Mouse (Mus musculus) stomach, postnatal 0 days (tissue): ENCODE measurements around the gene Grin2d. TPM values are rescaled to one million over a fixed set of nuclear protein-coding genes. Genes with fewer than 3 reads are reported as not detected.
A peak's percentile ranks its signal among the peaks of the same experiment; 100 is the strongest.
"Not testable (repeated sequence)": the region's sequence is repeated elsewhere in the genome, so short reads cannot be mapped to it uniquely, and the experiment has no call there.

Experiments used
- ATAC-seq: fragments of 200-750 bp; cut with Nextera tagmentation; 2 replicates; pipeline ENCODE4 v1.8.0; 2017; ENCODE audit not compliant: low FRiP score, low TSS enrichment
- DNase-seq: peaks from one replicate; pipeline ENCODE4 v3.0.0-alpha.2; 2016; ENCODE audit warnings: low spot score
- H3K27ac ChIP-seq: fragments of 300-500 bp; sonication (generic); replicated peaks from 2 replicates; pipeline ENCODE4 v1.5.1; 2014; ENCODE audit warnings: mild to moderate bottlenecking, control low read depth
- H3K27me3 ChIP-seq: fragments of 300-500 bp; sonication (generic); 2 replicates; pipeline ENCODE4 v1.6.1; 2014; ENCODE audit warnings: low read length; ENCODE audit not compliant: control insufficient read depth, insufficient read depth
- H3K36me3 ChIP-seq: fragments of 300-500 bp; sonication (generic); 2 replicates; pipeline ENCODE4 v1.6.1; 2014; ENCODE audit warnings: low read length, mixed read lengths; ENCODE audit not compliant: control insufficient read depth, insufficient read depth
- H3K4me1 ChIP-seq: fragments of 300-500 bp; sonication (generic); replicated peaks from 2 replicates; pipeline ENCODE4 v1.6.1; 2014; ENCODE audit warnings: antibody characterized with exemption; ENCODE audit not compliant: control insufficient read depth, insufficient read depth
- H3K4me2 ChIP-seq: fragments of 300-500 bp; sonication (generic); replicated peaks from 2 replicates; pipeline ENCODE4 v1.6.1; 2014; ENCODE audit warnings: low read depth, mild to moderate bottlenecking, control low read depth, moderate library complexity
- H3K4me3 ChIP-seq: fragments of 300-500 bp; sonication (generic); 2 replicates; pipeline ENCODE4 v1.5.1; 2014; ENCODE audit warnings: low read depth, low read length, control low read depth
- H3K9ac ChIP-seq: fragments of 300-500 bp; sonication (generic); 2 replicates; pipeline ENCODE4 v1.6.1; 2014; ENCODE audit warnings: mild to moderate bottlenecking, low read length, control low read depth, mixed read lengths
- H3K9me3 ChIP-seq: fragments of 300-500 bp; sonication (generic); 2 replicates; pipeline ENCODE4 v1.6.1; 2016; ENCODE audit warnings: low read length; ENCODE audit not compliant: control insufficient read depth
- CTCF ChIP-seq: IDR thresholded peaks from 2 replicates; pipeline ENCODE4 v1.5.1; 2016; ENCODE audit warnings: antibody characterized with exemption, low read depth, mild to moderate bottlenecking, moderate library complexity
- EP300 ChIP-seq: optimal IDR thresholded peaks from 2 replicates; pipeline ENCODE3; 2016; ENCODE audit warnings: antibody characterized with exemption
- WGBS: fragments of 180-500 bp; shearing (Covaris S2); extraction: QIAGEN DNeasy Blood & Tissue Kit; methylation state at CpG from one replicate; pipeline ENCODE4 v1.1.7; 2014; 5-methylcytosine and 5-hydroxymethylcytosine counted together
- polyA plus RNA-seq: library from polyadenylated mRNA; unstranded; fragments of >200 nt; fragmentation: Nextera tagmentation; extraction: Ambion mirVana; gene quantifications from 2 replicates; pipeline ENCODE4 v1.2.1, GENCODE M21; 2015

The Grin2d gene
- polyA plus RNA-seq, 1 experiment from 2014 or later, result 0.35 TPM

DNA sequence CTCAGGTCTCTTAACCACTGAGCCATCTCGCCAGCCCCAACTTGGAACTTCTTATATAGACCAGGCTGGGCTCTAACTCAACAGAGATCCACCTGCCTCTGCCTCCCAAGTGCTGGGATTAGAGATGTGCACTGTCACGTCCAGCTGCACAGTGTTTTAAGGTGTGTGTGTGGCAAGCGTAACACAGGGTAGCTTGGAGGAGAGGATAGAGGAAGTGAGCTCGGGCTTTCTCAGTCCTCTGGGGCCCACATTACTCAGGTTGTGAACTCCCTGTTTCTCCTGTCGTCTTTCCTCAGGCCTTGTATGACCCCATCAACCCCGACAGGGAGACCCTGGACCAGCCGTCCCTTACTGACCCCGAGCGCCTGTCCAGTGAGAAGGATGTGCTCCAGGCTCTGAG lies 28.4 kb upstream of the Grin2d start:
- H3K27me3 ChIP-seq, result no peaks in the 10 kb centered on the region
- H3K4me3 ChIP-seq, result no peak overlapping the region
- 89% methylated on average over 9 of the region's 9 CpGs for WGBS
- no peak for TF ChIP-seq EP300
- TF ChIP-seq CTCF, result no peak
- H3K36me3 ChIP-seq, result peaks cover 10% of the 10 kb centered on the region; the same call in 1 of the 2 replicates
- no peak overlapping the region for H3K4me2 ChIP-seq
- H3K9me3 ChIP-seq, result no peaks in the 10 kb centered on the region
- DNase-seq (no peak), ATAC-seq (no peak)
- no peak overlapping the region for H3K9ac ChIP-seq
- H3K27ac ChIP-seq, result no peak overlapping the region
- H3K4me1 ChIP-seq, result no peaks in the 10 kb centered on the region

DNA sequence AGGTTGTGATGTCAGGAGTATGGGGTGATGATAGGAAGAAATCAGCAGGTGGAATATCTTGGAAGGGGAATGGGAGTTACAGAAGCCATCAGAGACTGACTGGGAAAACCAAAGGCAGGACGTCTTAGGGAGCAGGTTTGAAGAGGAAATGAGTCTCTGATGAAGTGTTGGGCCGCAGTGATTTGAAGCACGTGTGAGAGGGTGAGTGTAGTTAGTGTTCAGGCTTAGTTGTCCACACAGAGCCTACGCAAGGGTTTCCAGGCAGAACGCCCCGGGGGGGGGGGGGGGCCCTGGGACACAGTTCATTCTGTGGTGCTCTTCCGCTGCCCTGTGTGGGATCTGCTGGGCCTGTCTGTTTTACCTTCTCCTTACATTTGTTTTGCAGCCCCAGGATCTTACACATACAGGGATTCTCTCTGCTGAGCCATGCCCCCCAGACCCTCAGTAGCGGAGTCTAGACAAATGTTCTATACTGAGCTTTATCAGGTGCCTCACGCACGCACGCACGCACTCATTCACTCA lies 24.4 kb upstream of the Grin2d start:
- TF ChIP-seq EP300 (no peak), CTCF (no peak)
- H3K27me3 ChIP-seq, result no peaks in the 10 kb centered on the region
- H3K4me2 ChIP-seq, result no peak overlapping the region
- no peak overlapping the region for H3K4me3 ChIP-seq
- H3K27ac ChIP-seq, result no peak overlapping the region
- no peaks in the 10 kb centered on the region; the same call in 1 of the 2 replicates for H3K4me1 ChIP-seq
- no peak for ATAC-seq
- no peaks in the 10 kb centered on the region for H3K9me3 ChIP-seq
- no peak overlapping the region for H3K9ac ChIP-seq
- WGBS, result 65% methylated on average over 12 of the region's 12 CpGs
- no peak for DNase-seq
- H3K36me3 ChIP-seq, result no peaks in the 10 kb centered on the region

DNA sequence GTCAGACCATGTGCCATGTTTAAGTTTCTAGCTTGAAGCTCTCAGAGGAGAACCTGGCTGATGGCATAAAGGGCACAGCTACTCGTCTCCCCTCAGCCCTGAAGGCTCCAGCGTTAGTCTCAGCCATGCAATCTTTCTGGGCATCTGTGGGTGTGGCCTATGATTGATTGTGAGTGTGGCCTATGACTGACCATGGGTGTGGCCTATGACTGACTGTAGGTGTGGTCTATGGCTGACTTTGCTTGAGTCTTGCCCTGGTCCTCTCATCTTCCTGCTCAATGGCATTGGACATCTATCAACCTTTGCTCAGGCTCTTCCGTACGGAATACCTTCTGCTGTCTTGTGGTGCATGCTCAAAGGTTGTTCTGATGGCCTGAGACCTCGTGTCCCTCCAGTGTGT lies 23.4 kb upstream of the Grin2d start:
- WGBS, result 43% methylated on average over 5 of the region's 5 CpGs

DNA sequence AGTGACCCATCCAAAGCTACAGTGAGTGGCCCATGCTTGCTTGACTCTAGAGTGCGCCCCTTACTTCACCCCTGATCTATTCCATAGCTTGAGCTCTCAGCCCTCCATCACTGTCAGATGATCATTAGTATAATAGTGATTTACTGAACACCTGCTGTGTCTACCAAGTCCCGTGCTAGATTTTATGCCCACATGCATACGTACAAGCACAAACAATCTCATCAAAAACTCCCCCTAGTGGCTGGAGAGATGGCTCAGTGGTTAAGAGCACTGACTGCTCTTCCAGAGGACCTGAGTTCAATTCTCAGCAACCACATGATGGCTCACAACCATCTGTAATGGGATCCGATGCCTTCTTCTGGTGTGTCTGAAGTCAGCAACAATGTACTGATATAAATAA lies 19.9 kb upstream of the Grin2d start:
- 52% methylated on average over 4 of the region's 4 CpGs for WGBS
- H3K4me3 ChIP-seq, H3K27me3 ChIP-seq, H3K27ac ChIP-seq, H3K9ac ChIP-seq, H3K9me3 ChIP-seq, DNase-seq, ATAC-seq, H3K36me3 ChIP-seq, H3K4me1 ChIP-seq: not testable (repeated sequence)
- peak; percentile 61 for TF ChIP-seq CTCF
- peak overlapping the region; percentile 90; the same call in 1 of the 2 replicates for H3K4me2 ChIP-seq

More for the DNA sequence above, 23.4 kb upstream of the Grin2d start:
- Histone ChIP-seq H3K4me3 (no peak overlapping the region), H3K9me3 (no peaks in the 10 kb centered on the region), H3K4me2 (no peak overlapping the region), H3K36me3 (no peaks in the 10 kb centered on the region), H3K9ac (no peak overlapping the region), H3K27ac (no peak overlapping the region), H3K4me1 (no peaks in the 10 kb centered on the region; the same call in 1 of the 2 replicates), H3K27me3 (no peaks in the 10 kb centered on the region)
- ATAC-seq (peak; percentile 48; the same call in 1 of the 2 replicates), DNase-seq (peak; percentile 54)
- no peak for TF ChIP-seq EP300
- TF ChIP-seq CTCF, result no peak

DNA sequence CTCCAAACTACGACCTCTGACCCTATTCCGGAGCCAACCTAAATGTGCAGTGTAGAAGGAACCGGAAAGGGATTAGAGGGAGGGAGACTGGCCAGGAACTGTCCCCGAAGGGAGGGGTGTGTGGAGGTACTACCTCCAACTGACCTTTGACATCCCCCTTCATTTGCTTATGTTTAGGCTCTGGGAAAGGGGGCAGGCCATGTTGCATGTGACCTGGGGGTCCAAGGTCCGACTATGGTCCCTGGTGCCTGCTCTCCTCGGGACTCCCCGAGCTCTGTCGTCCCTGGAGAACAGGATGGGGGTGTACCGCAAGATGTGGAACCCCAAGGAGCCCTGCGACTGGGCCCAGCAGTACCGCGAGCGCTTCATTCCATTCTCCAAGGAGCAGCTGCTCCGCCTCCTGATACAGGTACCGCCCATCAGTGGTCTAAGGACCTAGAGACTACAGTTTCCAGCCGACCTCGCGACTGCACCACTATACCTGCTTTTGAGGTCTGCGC lies 19.1 kb upstream of the Grin2d start:
- H3K36me3 ChIP-seq, result no peaks in the 10 kb centered on the region
- ATAC-seq, result peak; percentile 68
- no peak for TF ChIP-seq CTCF
- TF ChIP-seq EP300, result no peak
- no peaks in the 10 kb centered on the region; the same call in 1 of the 2 replicates for H3K4me1 ChIP-seq
- peak; percentile 67 for DNase-seq
- no peaks in the 10 kb centered on the region for H3K9me3 ChIP-seq
- H3K27me3 ChIP-seq, result no peaks in the 10 kb centered on the region
- WGBS, result 2% methylated on average over 19 of the region's 19 CpGs
- peak overlapping the region; percentile 83 for H3K27ac ChIP-seq
- H3K4me3 ChIP-seq, result peak overlapping the region; percentile 50
- peak overlapping the region; percentile 73 for H3K9ac ChIP-seq
- peak overlapping the region; percentile 90 for H3K4me2 ChIP-seq

DNA sequence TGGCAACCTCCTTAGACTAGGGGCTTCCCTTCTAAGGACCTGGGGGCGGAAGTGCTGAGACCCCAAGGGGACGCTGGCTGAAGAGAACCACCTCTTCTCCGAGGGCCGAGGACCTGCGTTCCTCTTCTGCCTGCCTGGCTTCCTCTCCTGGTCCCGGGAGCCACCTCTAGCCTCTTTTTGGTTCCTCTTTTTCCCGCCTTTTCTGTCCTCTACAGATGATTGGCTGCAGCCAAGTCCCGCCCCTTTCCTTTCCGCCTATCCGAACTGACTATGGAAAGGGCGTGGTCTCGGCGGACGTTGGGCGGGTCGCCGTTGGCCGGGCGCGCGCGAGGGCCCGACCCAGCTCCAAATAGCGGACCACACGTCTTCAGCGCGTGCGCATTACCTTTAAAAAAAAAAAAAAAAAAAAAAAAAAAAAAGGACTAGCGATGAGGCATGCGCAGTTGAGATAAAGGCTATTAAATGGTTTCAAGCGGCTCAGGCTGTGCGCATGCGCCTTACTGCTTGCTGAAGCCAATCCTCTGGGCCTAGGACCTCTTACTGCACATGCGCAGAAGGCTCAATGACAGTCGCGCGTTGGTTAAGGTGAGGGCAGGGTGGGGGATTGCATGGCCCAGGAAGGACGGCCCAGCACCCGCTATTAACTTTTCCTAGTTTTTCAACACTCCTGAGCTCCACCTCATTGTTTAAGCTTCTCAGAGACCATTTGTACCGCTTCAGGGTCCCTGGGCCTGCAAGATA lies 18.5 kb upstream of the Grin2d start, which contains the start of the genes Syngr4 and Tmem143:
Gene Syngr4, minus strand, starts transcription at position 198 of the 741 bp plus-strand sequence.
Gene Tmem143, plus strand, starts transcription at position 425 of the 741 bp plus-strand sequence.
- H3K4me2 ChIP-seq, result peak within 1 kb of the TSS; percentile 90
- peak within 1 kb of the TSS; percentile 50 for H3K4me3 ChIP-seq
- no peaks in the 10 kb centered on the region for H3K27me3 ChIP-seq
- H3K9me3 ChIP-seq, result no peaks in the 10 kb centered on the region
- no peaks in the 10 kb centered on the region for H3K36me3 ChIP-seq
- peak within 1 kb of the TSS; percentile 73 for H3K9ac ChIP-seq
- no peaks in the 10 kb centered on the region; the same call in 1 of the 2 replicates for H3K4me1 ChIP-seq
- DNase-seq (peak; percentile 96), ATAC-seq (peak; percentile 92)
- under 1% methylated on average over 39 of the region's 40 CpGs for WGBS
- peak within 1 kb of the TSS; percentile 83 for H3K27ac ChIP-seq
- TF ChIP-seq EP300 (no peak), CTCF (no peak)
